Mouse (Mus musculus) brain, adult 10 weeks (tissue): Measurements from ENCODE around the gene Ing4. TPM values are rescaled to one million over a fixed set of nuclear protein-coding genes. Genes with fewer than 3 reads are reported as not detected.

Experiments used
- polyA plus RNA-seq: library from polyadenylated mRNA; stranded (reverse); fragments of 350-450 nt; fragmentation: Illumina TruSeq; extraction: RNeasy Lipid Tissue Mini Kit (QIAGEN cat#74804); gene quantifications from one replicate; pipeline ENCODE4 v1.2.3, GENCODE M21; 2015; ENCODE audit warnings: low read depth, low replicate concordance

Ing4 gene
- 59.0 TPM for polyA plus RNA-seq

GRCm38 (mm10) chr6:125039533-125040153, at the start of gene Ing4:
Gene Ing4, plus strand, starts transcription at chr6:125039760.

GRCm38 (mm10) chr6:124996551-124997501, 42.7 kb upstream of the Ing4 start, which contains the start of gene Pianp:
Gene Pianp, plus strand, starts transcription at chr6:124996694.

GRCm38 (mm10) chr6:125009129-125009180, 30.6 kb upstream of the Ing4 start, which contains the start of gene Zfp384:
Gene Zfp384, plus strand, starts transcription at chr6:125009145.

GRCm38 (mm10) chr6:125049678-125050077, 10.1 kb downstream of the Ing4 start, which contains the start of gene Acrbp:
Gene Acrbp, plus strand, starts transcription at chr6:125049689.

GRCm38 (mm10) chr6:125067571-125067995, 28.0 kb downstream of the Ing4 start, which contains the start of gene Lpar5:
Gene Lpar5, plus strand, starts transcription at chr6:125067920.

GRCm38 (mm10) chr6:125095391-125096278, 56.1 kb downstream of the Ing4 start, which contains the start of gene Chd4:
Gene Chd4, plus strand, starts transcription at chr6:125095981.

Other genes with a start within 250 kb of the Ing4 start
- gene Spsb2, start 231.1 kb upstream of the Ing4 start, polyA plus RNA-seq, result 3.1 TPM
- 974 TPM for gene Tpi1, start 225.5 kb upstream of the Ing4 start, polyA plus RNA-seq
- 163 TPM for gene Usp5, start 210.3 kb upstream of the Ing4 start, polyA plus RNA-seq
- 1.8 TPM for gene Cdca3, start 210.2 kb upstream of the Ing4 start, polyA plus RNA-seq
- gene Gnb3, start 199.5 kb upstream of the Ing4 start, polyA plus RNA-seq, result 0.33 TPM
- 32.1 TPM for gene P3h3, start 182.0 kb upstream of the Ing4 start, polyA plus RNA-seq
- 147 TPM for gene Gpr162, start 175.8 kb upstream of the Ing4 start, polyA plus RNA-seq
- gene Cd4, start 151.5 kb upstream of the Ing4 start, polyA plus RNA-seq, result 8.6 TPM
- 5.8 TPM for gene Lag3, start 128.1 kb upstream of the Ing4 start, polyA plus RNA-seq
- 1,005 TPM for gene Ptms, start 119.7 kb upstream of the Ing4 start, polyA plus RNA-seq
- 658 TPM for gene Mlf2, start 108.4 kb upstream of the Ing4 start, polyA plus RNA-seq
- gene Cops7a, start 74.2 kb upstream of the Ing4 start, polyA plus RNA-seq, result 223 TPM
- 147 TPM for gene Pianp, start 43.1 kb upstream of the Ing4 start, polyA plus RNA-seq
- gene Zfp384, start 30.6 kb upstream of the Ing4 start, polyA plus RNA-seq, result 32.4 TPM
- gene Acrbp, start 9.9 kb downstream of the Ing4 start, polyA plus RNA-seq, result 11.1 TPM
- not detected for gene Lpar5, start 28.2 kb downstream of the Ing4 start, polyA plus RNA-seq
- gene Chd4, start 56.2 kb downstream of the Ing4 start, polyA plus RNA-seq, result 73.7 TPM
- gene Nop2, start 92.1 kb downstream of the Ing4 start, polyA plus RNA-seq, result 19.9 TPM
- gene Iffo1, start 105.5 kb downstream of the Ing4 start, polyA plus RNA-seq, result 47.2 TPM
- 3,136 TPM for gene Gapdh, start 126.7 kb downstream of the Ing4 start, polyA plus RNA-seq
- gene Ncapd2, start 151.9 kb downstream of the Ing4 start, polyA plus RNA-seq, result 21.1 TPM
- gene Mrpl51, start 152.0 kb downstream of the Ing4 start, polyA plus RNA-seq, result 88.5 TPM
- gene Vamp1, start 175.8 kb downstream of the Ing4 start, polyA plus RNA-seq, result 241 TPM
- gene Tapbpl, start 192.1 kb downstream of the Ing4 start, polyA plus RNA-seq, result 6.2 TPM
- gene Cd27, start 197.2 kb downstream of the Ing4 start, polyA plus RNA-seq, result not detected
- gene Tuba3a, start 246.3 kb downstream of the Ing4 start, polyA plus RNA-seq, result not detected